Mouse (Mus musculus) small intestine, adult 10 weeks (tissue): ENCODE results near the gene Gm5127. TPM values are rescaled to one million over a fixed set of nuclear protein-coding genes. Genes with fewer than 3 reads are reported as not detected.

Experiments
- polyA plus RNA-seq: library from polyadenylated mRNA; stranded (reverse); fragments of 350-450 nt; fragmentation: Illumina TruSeq; extraction: RNeasy Lipid Tissue Mini Kit (QIAGEN cat#74804); gene quantifications from one replicate; pipeline ENCODE4 v1.2.3, GENCODE M21; 2014; ENCODE audit warnings: low replicate concordance

Gm5127 gene
- 0.30 TPM for polyA plus RNA-seq

DNA sequence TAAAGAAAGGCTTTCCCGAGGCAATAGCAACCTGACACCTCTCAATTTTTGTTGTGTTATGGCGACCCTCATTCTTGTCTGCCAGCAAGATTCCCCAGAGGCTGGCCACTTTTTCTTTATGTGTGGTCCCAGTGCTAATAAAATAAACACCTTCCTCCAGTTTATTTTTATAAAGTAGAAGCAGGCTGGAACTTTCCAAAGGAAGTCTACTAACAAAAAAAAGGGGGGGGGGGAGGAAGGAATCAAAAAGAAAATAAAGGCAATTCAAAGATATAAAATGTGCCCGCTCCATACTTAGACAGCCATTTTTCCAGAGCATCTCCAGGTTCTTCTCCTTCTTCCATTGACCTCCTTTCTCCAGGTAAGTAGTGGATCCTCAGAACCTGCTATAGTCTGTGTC is at the start of gene Gm5127:
Gm5127 (plus strand) TSS at position 301 of the 400 bp plus-strand sequence.

DNA sequence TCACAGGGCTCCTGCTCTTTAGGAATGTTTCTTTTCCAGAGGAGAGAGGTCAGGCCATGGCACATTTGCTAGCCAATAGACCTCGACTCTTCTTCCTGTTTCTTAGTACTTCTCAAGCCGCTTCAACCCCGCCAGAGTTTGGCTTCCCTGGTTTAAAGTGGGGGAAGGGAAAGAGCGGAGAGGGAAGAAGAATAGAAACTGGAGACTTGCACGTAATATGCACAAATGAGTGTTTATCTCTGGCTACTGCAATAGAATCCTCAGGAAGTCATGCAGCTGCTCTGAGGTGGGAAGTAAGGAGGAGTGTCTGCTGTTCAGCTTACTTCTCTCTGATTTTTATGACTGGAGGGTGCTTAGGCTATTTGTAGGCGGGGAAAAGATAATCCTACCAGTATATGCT is 20.4 kb downstream of the Gm5127 start, which contains the start of gene Cysltr1:
Cysltr1 (minus strand) TSS at position 294 of the 400 bp plus-strand sequence.

Other genes with a start within 250 kb of the Gm5127 start
- 0.26 TPM for gene Fndc3c1, start 97.8 kb upstream of the Gm5127 start, polyA plus RNA-seq
- gene Cysltr1, start 20.5 kb downstream of the Gm5127 start, polyA plus RNA-seq = 20.3 TPM